8 mouse cellular contexts compared by ENCODE assay signal in genomic region chr9:115088295-115088993, GRCm38 (mm10).
A peak's percentile ranks its signal among the peaks of the same experiment; 100 is the strongest.
DNase-seq lines count a peak whose midpoint lies in the region; ATAC-seq lines count a peak whose summit lies in the region.

No protein-coding gene starts in this region.

- H3K27ac ChIP-seq in forebrain, embryonic 14.5 days (ENCODE audit: low read depth, low read length): no peak overlapping the region
- peak overlapping the region; percentile 24 for H3K27ac ChIP-seq in heart, embryonic 16.5 days (ENCODE audit: low read length)
- no peak overlapping the region for H3K27ac ChIP-seq in liver, embryonic 12.5 days
- peak overlapping the region; percentile 26; the same call in 1 of the 2 replicates for H3K27ac ChIP-seq in neural tube, embryonic 12.5 days

- WGBS in forebrain, embryonic 14.5 days: 53% methylated on average over 17 of the region's 17 CpGs
- WGBS in heart, embryonic 16.5 days: 25% methylated on average over 16 of the region's 17 CpGs
- WGBS in liver, embryonic 12.5 days (ENCODE audit: insufficient replicate concordance): 45% methylated on average over 17 of the region's 17 CpGs
- WGBS in neural tube, embryonic 12.5 days: 43% methylated on average over 17 of the region's 17 CpGs

- peak; percentile 95 for DNase-seq in ES-CJ7 (ENCODE audit: low read depth, low spot score)
- peak; percentile 86 for DNase-seq in forebrain, embryonic 14.5 days (ENCODE audit: low spot score)
- peak; percentile 84 for DNase-seq in kidney, postnatal 14 days
- DNase-seq in testis, postnatal 10 days (ENCODE audit: low spot score): peak; percentile 66

- H3K4me3 ChIP-seq in forebrain, embryonic 14.5 days (ENCODE audit: low read depth, low read length): no peak overlapping the region
- 0 out of 2 replicates have a peak overlapping the region, but pooled peaks have one; percentile 4 for H3K4me3 ChIP-seq in heart, embryonic 16.5 days (ENCODE audit: low read length)
- no peak overlapping the region for H3K4me3 ChIP-seq in liver, embryonic 12.5 days
- no peak overlapping the region for H3K4me3 ChIP-seq in neural tube, embryonic 12.5 days

- H3K4me1 ChIP-seq in forebrain, embryonic 14.5 days (ENCODE audit: control insufficient read depth, insufficient read depth, low read length): no peaks in the 10 kb centered on the region
- H3K4me1 ChIP-seq in heart, embryonic 16.5 days (ENCODE audit: control insufficient read depth, insufficient read depth, low read length): 0 out of 2 replicates have a peak, but pooled peaks cover 3% of the 10 kb centered on the region
- peaks cover 4% of the 10 kb centered on the region; the same call in 1 of the 2 replicates for H3K4me1 ChIP-seq in liver, embryonic 12.5 days
- H3K4me1 ChIP-seq in neural tube, embryonic 12.5 days: no peaks in the 10 kb centered on the region; the same call in none of the 2 replicates

- H3K27me3 ChIP-seq in forebrain, embryonic 14.5 days (replicated peaks; ENCODE audit: control insufficient read depth, insufficient read depth, low read length): no peaks in the 10 kb centered on the region
- H3K27me3 ChIP-seq in heart, embryonic 16.5 days (ENCODE audit: control insufficient read depth, insufficient read depth, low read length): no peaks in the 10 kb centered on the region
- H3K27me3 ChIP-seq in liver, embryonic 12.5 days (replicated peaks): no peaks in the 10 kb centered on the region
- H3K27me3 ChIP-seq in neural tube, embryonic 12.5 days (replicated peaks): no peaks in the 10 kb centered on the region

- H3K4me2 ChIP-seq in forebrain, embryonic 14.5 days (ENCODE audit: low read length): no peak overlapping the region
- no peak overlapping the region; the same call in 1 of the 2 replicates for H3K4me2 ChIP-seq in heart, embryonic 16.5 days (ENCODE audit: low read depth, low read length)
- H3K4me2 ChIP-seq in liver, embryonic 12.5 days: no peak overlapping the region
- peak overlapping the region; percentile 24; the same call in 1 of the 2 replicates for H3K4me2 ChIP-seq in neural tube, embryonic 12.5 days (replicated peaks)

- H3K36me3 ChIP-seq in forebrain, embryonic 14.5 days (ENCODE audit: control insufficient read depth, insufficient read depth, low read length): no peaks in the 10 kb centered on the region
- H3K36me3 ChIP-seq in heart, embryonic 16.5 days (ENCODE audit: control insufficient read depth, insufficient read depth): peaks cover 4% of the 10 kb centered on the region; the same call in 1 of the 2 replicates
- no peaks in the 10 kb centered on the region for H3K36me3 ChIP-seq in liver, embryonic 12.5 days
- no peaks in the 10 kb centered on the region for H3K36me3 ChIP-seq in neural tube, embryonic 12.5 days

- peak; percentile 95 for ATAC-seq in cerebellum, adult (ENCODE audit: insufficient number of reproducible peaks, low FRiP score, low TSS enrichment)
- peak; percentile 85 for ATAC-seq in forebrain, embryonic 14.5 days
- ATAC-seq in heart, embryonic 16.5 days (replicated peaks; ENCODE audit: extremely low read depth, insufficient read depth, low FRiP score): peak; percentile 91
- ATAC-seq in liver, embryonic 12.5 days: peak; percentile 49; the same call in 1 of the 2 replicates
- ATAC-seq in neural tube, embryonic 12.5 days (ENCODE audit: low FRiP score, low read depth): peak; percentile 86

- H3K9me3 ChIP-seq in forebrain, embryonic 14.5 days (replicated peaks; ENCODE audit: control insufficient read depth, low read length): peaks cover 5% of the 10 kb centered on the region; the same call in 1 of the 2 replicates
- H3K9me3 ChIP-seq in heart, embryonic 16.5 days (replicated peaks; ENCODE audit: control insufficient read depth, low read length): peaks cover 11% of the 10 kb centered on the region
- H3K9me3 ChIP-seq in liver, embryonic 12.5 days (replicated peaks): 0 out of 2 replicates have a peak, but pooled peaks cover 3% of the 10 kb centered on the region
- H3K9me3 ChIP-seq in neural tube, embryonic 12.5 days: no peaks in the 10 kb centered on the region

- no peak overlapping the region for H3K9ac ChIP-seq in forebrain, embryonic 14.5 days (ENCODE audit: low read length)
- peak overlapping the region; percentile 16; the same call in 1 of the 2 replicates for H3K9ac ChIP-seq in heart, embryonic 16.5 days (ENCODE audit: low read length)
- no peak overlapping the region for H3K9ac ChIP-seq in liver, embryonic 12.5 days
- no peak overlapping the region for H3K9ac ChIP-seq in neural tube, embryonic 12.5 days

Comparison
In these comparisons a context has a peak if more than half of its experiments do, and no peak if none do; other contexts are left out.
1. H3K27ac ChIP-seq: peak in heart, embryonic 16.5 days (single experiment) and neural tube, embryonic 12.5 days (single experiment); none in forebrain, embryonic 14.5 days (single experiment) and liver, embryonic 12.5 days (single experiment).
2. Peak in every context shown above with its lines, with median percentiles within 50 percentile points of each other: DNase-seq and ATAC-seq.